Mouse (Mus musculus) telencephalon, adult 2 months (tissue): Measurements from ENCODE around the gene Npas3.

Experiments used
- DNase-seq: peaks from one replicate; pipeline ENCODE4 v3.0.0-alpha.2; 2011; ENCODE audit warnings: low read depth, low spot score

Gene Npas3

GRCm38 (mm10) chr12:53410647-53411046 lies 162.2 kb downstream of the Npas3 start:
- no peak for DNase-seq

GRCm38 (mm10) chr12:53416096-53416495 lies 167.6 kb downstream of the Npas3 start:
- no peak for DNase-seq

DNA sequence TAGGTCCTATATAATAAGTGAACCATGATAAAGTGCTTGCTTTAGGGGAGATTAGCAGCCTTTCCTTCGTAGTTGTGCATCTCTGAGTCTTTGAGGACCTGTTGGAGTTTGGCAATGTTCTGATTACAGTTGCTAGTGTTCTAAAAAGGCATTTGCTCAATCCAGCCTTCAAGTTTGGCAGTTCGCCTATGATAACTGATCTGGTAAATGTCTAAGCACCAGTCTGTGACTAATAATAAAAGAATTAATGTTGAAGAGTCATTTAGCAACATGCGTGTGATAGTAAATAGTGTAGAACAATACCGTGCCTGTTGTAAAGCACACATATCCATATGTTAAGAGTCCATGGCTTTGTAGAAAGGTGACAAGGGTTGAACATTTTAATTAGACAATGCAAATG lies 173.2 kb downstream of the Npas3 start:
- no peak for DNase-seq

- DNase-seq: no peak
Observed at GRCm38 (mm10) chr12:53423631-53424030, 175.2 kb downstream of the Npas3 start.

- DNase-seq: no peak
Observed at GRCm38 (mm10) chr12:53426006-53426405, 177.5 kb downstream of the Npas3 start.

- no peak for DNase-seq
Observed at GRCm38 (mm10) chr12:53427153-53427552, 178.7 kb downstream of the Npas3 start.

DNA sequence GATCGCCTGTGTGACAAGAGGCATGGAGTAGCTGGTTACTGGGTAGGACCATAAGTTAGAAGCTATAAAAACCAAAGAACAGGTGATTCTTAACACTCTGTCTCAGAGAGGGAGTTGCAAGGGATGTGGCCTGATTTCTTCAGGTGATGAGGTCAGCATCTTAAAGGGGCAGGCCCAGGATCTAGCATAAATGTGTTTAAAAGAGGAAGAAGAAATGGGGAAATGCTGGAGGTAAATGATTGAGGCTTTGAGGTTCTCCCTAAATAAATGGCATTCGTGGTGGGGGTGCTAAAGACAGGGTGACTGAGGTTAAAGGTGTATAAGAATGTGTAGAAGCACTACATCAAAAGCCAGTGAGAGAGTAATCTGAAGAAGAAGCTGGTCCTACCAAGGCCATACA lies 193.6 kb downstream of the Npas3 start:
- DNase-seq: no peak

DNA sequence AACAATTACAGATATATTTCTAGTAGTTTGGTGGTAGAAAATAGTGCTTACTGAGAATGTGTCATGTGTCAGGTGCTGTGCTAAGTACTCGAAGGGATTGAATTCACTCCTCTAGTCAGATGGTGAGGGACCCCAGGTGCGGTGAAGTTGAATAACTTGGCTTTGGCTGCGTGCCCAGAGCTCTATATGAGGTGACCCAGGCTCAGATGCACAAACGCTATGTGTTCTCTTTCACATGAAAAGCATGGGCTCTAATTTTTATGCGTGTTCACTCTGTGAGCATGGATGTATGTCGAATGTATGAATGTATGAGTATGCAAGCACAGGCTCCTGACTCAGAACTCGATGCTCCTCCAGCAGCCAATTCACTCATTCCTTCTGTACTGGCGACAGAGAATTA lies 199.0 kb downstream of the Npas3 start:
- no peak for DNase-seq

DNA sequence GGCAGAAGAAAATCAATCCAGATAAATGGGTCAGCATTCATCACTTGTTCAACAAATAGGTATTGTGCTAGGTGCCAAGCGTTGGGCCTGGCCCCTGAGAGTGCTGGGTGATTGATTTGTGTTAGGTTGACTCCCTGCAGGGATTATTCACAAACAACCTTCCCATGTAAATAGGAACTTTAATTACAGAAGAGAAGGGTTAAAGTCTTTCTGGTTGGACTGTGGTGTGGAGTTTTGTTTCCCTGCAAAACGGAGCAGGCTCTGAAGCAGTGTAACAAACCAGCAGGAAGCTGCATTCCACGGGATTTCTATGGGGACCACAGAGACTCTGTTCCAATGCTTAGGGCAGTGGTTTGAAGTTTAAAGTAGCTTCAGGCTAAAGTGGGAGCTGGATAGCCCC lies 199.6 kb downstream of the Npas3 start:
- no peak for DNase-seq

DNA sequence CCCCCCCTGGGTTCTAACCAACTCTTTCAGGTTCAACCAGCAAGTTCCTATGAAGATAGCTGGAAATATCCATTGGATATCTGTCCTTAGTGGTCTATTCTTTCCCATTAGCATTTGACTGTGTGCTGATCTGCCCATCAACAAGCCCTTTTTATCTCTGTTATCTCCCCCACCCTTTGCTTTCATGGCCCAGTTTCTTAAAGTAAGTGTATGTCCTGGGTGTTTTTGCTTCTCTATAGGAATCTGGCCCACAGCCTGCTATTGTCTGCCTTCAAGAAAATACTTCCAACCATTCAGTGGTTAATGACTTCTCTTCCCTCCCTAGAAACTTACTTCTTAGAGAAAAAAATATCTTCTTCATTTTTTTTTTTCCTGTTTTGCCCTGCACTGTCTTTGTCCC lies 219.1 kb downstream of the Npas3 start:
- DNase-seq: no peak

DNA sequence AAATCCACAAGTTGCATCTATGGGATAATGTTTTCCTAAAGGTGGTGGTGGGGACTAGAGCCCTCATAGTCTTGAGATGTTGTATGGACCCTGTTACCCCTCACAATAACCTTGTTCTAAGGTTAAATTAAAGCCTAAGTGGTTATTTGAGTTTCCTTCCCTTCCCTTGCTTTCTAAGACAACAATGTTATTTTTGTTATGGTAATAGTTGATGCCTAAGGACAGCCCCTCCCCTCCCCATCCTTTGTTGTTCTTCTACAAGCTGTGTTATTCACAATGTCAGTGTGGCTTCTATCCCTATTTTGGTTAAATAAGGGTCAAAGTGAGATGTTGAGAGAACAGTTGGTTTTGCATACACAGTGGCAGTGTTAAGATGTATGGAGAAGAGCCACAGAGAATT lies 226.0 kb downstream of the Npas3 start:
- no peak for DNase-seq

DNA sequence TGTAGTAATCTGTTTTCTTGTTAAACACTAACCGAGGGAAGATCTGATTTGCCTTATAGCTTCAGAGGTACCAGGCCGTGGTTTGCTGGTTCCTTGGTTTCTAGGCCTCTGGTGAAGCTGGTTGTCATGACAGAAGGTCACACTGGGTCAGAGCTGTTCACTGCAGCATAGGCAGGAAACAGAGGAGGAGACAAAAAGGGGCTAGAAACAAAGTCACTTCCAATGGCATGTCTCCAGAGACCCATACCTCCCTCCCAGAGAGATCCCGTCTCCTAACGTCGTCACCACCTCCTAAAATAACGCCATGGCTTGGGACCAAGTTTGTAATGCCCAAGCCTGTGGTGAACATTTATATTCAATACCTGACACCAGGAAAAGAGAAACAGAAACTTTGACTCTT lies 236.4 kb downstream of the Npas3 start:
- no peak for DNase-seq

DNA sequence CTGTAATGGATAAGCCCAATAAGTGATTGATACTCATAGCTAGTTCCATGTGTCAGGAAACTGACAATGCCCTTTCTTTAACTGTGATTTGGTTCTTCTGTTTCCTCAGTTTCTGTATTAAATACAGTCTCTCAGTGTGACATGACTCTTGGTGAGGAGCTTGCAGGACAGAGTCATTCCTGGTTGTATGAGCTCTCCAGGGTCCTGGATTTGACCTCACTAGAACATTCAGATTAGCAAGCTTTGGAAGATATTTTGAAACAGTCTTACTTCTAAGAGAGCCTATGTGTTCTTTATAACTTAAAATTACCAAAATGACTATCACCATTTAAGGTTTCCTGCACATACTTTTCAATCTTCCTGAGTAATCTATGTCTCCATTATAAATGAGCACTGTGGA lies 247.9 kb downstream of the Npas3 start:
- DNase-seq: no peak

DNA sequence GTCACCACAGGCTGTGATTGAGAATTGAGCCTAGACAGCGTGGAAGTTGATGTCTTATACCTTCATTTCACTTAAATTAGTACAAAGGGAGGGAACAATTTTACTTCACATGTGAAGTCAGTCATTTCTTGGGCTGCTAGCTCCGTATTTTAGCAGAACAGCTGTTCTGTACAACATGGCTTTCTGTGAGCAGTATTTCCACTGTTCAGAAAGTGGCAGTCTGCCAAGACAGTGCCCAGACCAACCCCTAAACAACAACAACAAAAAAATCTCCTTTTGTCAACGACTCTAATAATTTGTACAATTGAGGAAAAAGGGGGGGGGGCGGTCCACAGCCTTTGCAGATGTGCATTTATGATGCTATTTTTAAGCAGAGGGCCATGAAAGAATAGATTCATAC lies 266.4 kb downstream of the Npas3 start:
- peak; percentile 16 for DNase-seq

DNA sequence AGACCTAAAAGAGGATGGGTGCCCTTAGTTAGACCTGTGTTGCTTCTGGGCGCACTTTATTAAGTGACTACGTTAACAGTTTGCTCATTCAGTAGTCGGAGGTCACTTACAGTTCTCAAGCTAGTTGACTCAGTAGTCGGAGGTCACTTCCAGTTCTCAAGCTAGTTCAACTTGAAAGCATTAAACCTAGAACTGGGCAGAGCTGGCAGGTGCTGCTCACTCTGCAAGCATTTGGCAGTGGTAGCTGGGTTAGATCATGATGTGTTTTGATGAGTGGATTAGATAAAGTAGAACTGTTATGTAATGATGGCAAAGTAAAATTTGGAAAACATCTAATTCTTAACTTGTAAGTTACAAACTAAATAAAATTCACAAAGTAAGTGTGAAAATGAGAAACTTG lies 271.1 kb downstream of the Npas3 start:
- no peak for DNase-seq

DNA sequence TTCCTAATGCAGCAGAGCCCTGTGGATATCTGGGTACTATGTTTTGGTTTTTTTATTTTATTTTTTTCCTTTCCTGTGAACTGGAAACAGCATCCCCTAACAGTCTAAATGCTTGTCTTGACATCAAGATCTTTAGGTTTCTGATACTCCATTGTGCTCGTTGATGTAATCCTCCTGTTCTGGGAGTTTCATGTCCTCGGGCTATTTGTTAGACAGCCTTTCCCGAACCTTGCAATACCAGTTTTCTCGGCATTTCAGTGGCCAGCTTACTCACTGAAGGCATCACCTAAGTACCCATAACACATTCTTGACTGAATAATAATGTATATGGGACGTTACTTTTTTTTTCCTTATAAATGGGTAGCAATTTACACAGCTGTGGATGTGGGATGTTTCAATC lies 274.2 kb downstream of the Npas3 start:
- no peak for DNase-seq

DNA sequence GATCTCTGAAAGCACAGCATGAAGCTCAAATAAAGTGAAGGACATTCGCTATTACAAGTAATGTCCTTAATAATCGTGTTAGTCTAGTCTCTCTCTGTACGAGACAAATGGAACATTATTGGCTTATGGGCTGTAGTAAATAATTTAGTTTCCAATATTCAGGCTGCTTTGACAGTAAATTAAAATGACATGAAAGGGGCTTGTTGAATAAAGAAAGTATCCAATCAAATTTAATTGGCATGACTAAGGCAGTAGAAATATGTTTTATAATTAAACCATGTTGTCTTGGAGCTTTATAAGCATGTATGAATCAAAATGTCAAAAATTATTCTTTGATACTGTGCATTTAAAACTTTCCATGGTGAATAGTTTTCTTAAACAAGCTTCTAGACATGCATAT lies 278.6 kb downstream of the Npas3 start:
- no peak for DNase-seq

DNA sequence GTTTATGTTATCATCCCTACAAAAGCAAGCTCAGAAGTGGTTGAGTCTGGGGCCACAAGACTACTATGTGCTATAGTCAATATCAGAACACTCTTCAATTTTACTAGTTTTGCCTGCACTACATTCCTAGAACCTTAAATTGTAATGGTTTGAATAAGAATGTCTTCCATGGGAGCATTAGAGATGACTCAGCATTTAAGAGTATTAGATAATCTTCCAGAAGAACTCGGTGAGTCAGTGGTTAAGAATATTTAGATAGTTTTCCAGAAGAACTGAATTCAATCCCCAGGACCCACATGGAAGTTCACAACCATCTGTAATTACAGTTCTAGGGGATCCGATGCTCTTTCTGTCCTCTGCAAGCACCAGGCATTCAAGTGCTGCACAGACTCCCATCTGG lies 280.9 kb downstream of the Npas3 start:
- DNase-seq: no peak

DNA sequence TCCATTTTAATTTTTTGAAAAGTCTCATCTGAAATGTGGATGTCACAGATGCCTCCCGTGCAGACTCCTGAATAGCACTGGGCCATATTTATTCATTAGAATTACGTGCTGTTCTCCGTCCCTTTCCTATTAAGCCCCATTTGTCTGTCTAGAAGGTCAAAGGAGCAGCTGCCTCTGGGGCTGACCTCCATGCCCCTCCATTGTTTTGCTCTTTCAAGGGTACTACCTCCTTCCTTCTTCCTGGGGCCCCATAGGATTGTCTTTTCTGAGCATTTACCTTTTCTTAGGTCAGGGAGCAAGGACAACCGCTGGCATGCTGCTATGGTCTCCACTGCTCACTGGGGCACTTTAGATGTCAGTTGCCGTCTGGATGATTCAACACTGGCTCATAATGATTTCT lies 288.3 kb downstream of the Npas3 start:
- no peak for DNase-seq

GRCm38 (mm10) chr12:53556359-53556758 lies 307.9 kb downstream of the Npas3 start:
- DNase-seq: no peak

- DNase-seq: no peak
Observed at GRCm38 (mm10) chr12:53558259-53558658, 309.8 kb downstream of the Npas3 start.

DNA sequence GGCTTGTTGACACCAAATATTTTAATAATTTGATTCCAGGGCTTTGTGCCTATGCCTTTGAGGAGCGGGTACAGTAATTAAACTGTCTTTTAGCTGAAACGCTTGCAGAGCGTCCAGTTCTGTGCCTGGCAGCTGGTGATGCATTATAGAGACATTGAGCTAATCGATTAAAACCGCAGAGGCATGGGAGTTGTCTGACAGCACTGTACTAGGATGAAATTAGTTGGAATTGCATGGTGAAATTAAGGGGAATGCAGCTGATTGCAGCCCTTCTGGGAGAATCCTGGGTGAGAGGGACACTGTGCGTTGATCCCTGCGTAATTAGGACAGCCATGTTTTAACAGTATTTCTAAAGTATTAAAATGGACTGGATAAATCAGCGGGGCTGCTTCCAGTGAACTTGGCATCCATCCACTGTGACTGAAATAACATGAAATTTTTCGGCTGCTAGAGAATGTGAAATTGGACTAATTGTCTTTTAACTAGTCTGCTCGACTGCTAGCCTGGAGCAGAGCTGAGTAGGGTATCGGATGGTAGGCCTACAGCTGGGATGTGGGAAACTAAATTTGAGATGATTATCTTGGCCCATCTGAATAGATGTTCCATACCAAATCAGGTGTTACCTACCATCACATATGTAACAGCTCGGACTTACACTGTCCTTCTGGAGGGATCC lies 318.4 kb downstream of the Npas3 start:
- no peak for DNase-seq

GRCm38 (mm10) chr12:53581181-53581580 lies 332.7 kb downstream of the Npas3 start:
- DNase-seq: peak; percentile 10

DNA sequence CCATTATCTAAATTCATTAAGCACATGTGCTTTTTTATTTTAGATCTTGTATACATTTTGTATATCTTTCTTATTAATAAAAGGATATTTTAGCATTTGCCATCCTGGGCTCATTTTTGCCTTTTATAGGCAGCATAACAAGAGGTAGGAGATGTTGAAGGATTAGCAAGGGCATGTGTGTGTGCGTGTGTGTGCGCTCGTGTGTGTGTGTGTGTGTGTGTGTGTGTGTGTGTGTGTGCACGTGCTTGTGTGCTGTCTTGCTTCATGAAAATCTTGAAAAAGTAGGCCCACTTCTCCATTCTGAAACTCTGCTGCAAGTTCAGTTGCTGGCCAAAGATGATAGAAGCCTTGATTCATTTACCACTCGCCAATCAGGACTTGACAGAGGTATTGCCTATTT lies 338.8 kb downstream of the Npas3 start:
- DNase-seq: no peak
